Mouse (Mus musculus) lung, adult 2 months (tissue): ENCODE data around the gene Ryr3.

Experiments
- CTCF ChIP-seq: fragments of 200-500 bp; IDR thresholded peaks from 2 replicates; pipeline ENCODE4 v1.5.1; 2011; ENCODE audit warnings: mild to moderate bottlenecking, low read length, control low read depth; ENCODE audit not compliant: insufficient read depth
- POLR2A ChIP-seq: fragments of 200-500 bp; IDR thresholded peaks from 2 replicates; pipeline ENCODE4 v1.6.1; 2011; ENCODE audit warnings: low read depth, mild to moderate bottlenecking, control low read depth, low read length, borderline replicate concordance; ENCODE audit errors: extremely low read depth

DNA sequence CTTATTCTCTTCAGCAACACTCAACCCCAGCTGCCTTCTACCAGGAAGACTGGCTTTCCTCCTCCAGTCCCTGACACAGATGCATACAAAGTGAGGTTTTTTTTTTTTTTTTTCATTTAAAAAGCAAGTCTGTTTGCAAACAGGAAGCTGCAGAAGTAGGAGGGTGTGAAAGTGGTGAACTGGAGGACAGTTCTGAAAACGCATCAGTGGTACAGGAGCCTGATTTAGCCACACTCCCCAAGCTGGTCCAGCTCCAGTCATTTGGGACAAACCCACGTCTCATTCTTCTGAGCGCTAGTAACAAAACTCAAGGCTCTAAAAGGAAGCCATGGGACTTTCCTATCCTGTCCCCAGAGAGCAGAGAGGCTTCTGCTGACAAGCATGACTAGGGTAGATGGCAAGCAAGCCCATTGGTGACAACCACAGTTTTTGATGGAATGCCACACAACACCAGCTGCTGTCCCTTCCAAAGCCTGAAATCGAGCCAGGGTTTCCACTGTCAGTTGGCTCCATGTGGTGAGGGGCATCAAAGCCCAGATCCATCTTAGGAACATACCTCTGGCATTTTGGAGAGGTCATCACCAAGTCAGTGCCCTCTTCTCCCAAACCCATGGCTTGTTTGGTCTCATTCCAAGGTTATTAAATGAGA is 101.5 kb downstream of the Ryr3 start:
- no peak for TF ChIP-seq CTCF
- no peak for TF ChIP-seq POLR2A
